12 mouse cellular contexts compared by ENCODE assay signal in the genomic region with DNA sequence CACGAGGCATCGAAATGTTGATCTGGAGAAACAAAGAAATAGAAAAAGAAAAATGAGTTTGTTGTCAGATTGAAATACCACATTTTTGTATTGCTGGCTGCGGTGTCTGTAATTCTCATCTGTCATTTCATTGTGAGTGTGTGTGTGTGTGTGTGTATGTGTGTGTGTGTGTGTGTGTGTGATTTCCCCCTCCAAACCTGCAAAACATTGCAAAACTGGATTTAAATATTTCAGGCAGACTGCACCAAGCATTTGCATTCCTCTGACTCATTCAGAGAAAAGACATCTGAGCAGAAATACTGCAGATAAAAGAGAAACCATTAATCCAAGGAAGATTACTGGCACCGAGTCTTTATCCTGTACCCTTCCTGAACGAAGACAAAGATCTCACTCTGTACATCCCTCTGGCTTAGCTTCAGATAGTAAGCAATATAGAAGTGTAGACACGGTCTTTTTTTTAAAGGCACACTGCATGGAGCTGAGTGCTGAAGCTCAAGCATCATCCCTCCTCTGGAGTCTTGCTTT.
DNase-seq lines count a peak whose midpoint lies in the region; ATAC-seq and TF ChIP-seq lines count a peak whose summit lies in the region.
"Had no signal": no experiment of that assay in that cellular context is flagged by ENCODE, and none has a peak within 500 bp of the region (broad histone marks: within the 10 kb centered on the region; RNA-seq: fewer than 3 reads in every experiment).

No protein-coding gene starts in this region.

- H3K9ac ChIP-seq in stomach, embryonic 16.5 days (ENCODE audit: low read length), result no peak overlapping the region
- no peak overlapping the region for H3K9ac ChIP-seq in stomach, postnatal 0 days (ENCODE audit: low read length)
- peak overlapping the region; percentile 31; the same call in 1 of the 2 replicates for H3K9ac ChIP-seq in hindbrain, postnatal 0 days (replicated peaks; ENCODE audit: low read length)
- H3K9ac ChIP-seq: limb, embryonic 15.5 days had no signal

- H3K9me3 ChIP-seq in stomach, embryonic 16.5 days (replicated peaks; ENCODE audit: control insufficient read depth, low read length), result no peaks in the 10 kb centered on the region
- H3K9me3 ChIP-seq in stomach, postnatal 0 days (ENCODE audit: control insufficient read depth, low read length), result no peaks in the 10 kb centered on the region
- no peaks in the 10 kb centered on the region for H3K9me3 ChIP-seq in hindbrain, postnatal 0 days (ENCODE audit: low read length)
- H3K9me3 ChIP-seq: limb, embryonic 15.5 days had no signal

- peak; percentile 35 for DNase-seq in embryo, embryonic 10.5 days (ENCODE audit: low spot score)
- no peak for DNase-seq in embryo, embryonic 11 days
- DNase-seq in stomach, postnatal 0 days (ENCODE audit: low spot score), result no peak
- no peak for DNase-seq in hindbrain, postnatal 0 days (ENCODE audit: low spot score)
- no peak for DNase-seq in retina, postnatal 1 day
- no peak for DNase-seq in thymus, postnatal 10 days (ENCODE audit: low spot score in 2 of 2)
- DNase-seq in B cell, adult 2 months, result no peak
- DNase-seq: cerebellum, adult 11 months; lung, postnatal 10 days; thymus, postnatal 4 days had no signal

- H3K4me2 ChIP-seq in stomach, embryonic 16.5 days (ENCODE audit: low read depth, low read length), result peak overlapping the region; percentile 19; the same call in 1 of the 2 replicates
- no peak overlapping the region for H3K4me2 ChIP-seq in stomach, postnatal 0 days (replicated peaks; ENCODE audit: low read depth)
- 0 out of 2 replicates have a peak overlapping the region, but pooled peaks have one; percentile 5 for H3K4me2 ChIP-seq in hindbrain, postnatal 0 days (ENCODE audit: low read depth, low read length)
- H3K4me2 ChIP-seq: limb, embryonic 15.5 days had no signal

- no peak for TF ChIP-seq CTCF in stomach, postnatal 0 days (IDR thresholded peaks at IDR 0.05; ENCODE audit: low read depth)
- no peak for TF ChIP-seq CTCF in hindbrain, postnatal 0 days (IDR thresholded peaks at IDR 0.05; ENCODE audit: low read depth)

- H3K27me3 ChIP-seq in stomach, embryonic 16.5 days (ENCODE audit: control insufficient read depth, insufficient read depth, low read length), result no peaks in the 10 kb centered on the region
- H3K27me3 ChIP-seq in stomach, postnatal 0 days (ENCODE audit: control insufficient read depth, insufficient read depth, low read length), result no peaks in the 10 kb centered on the region
- no peaks in the 10 kb centered on the region for H3K27me3 ChIP-seq in hindbrain, postnatal 0 days (ENCODE audit: insufficient read depth, low read length)
- H3K27me3 ChIP-seq: limb, embryonic 15.5 days had no signal

- peak overlapping the region; percentile 41; the same call in 1 of the 2 replicates for H3K27ac ChIP-seq in stomach, embryonic 16.5 days (ENCODE audit: low read length)
- no peak overlapping the region for H3K27ac ChIP-seq in stomach, postnatal 0 days (replicated peaks)
- H3K27ac ChIP-seq in hindbrain, postnatal 0 days, result peak overlapping the region; percentile 46; the same call in 1 of the 2 replicates

- no peak for ATAC-seq in stomach, embryonic 16.5 days (ENCODE audit: insufficient read depth, low FRiP score)
- no peak for ATAC-seq in stomach, postnatal 0 days (ENCODE audit: low FRiP score, low TSS enrichment)
- ATAC-seq in hindbrain, postnatal 0 days, result peak; percentile 43; the same call in 1 of the 2 replicates

- no peaks in the 10 kb centered on the region for H3K4me1 ChIP-seq in stomach, embryonic 16.5 days (ENCODE audit: control insufficient read depth, insufficient read depth, low read length)
- H3K4me1 ChIP-seq in stomach, postnatal 0 days (replicated peaks; ENCODE audit: control insufficient read depth, insufficient read depth), result no peaks in the 10 kb centered on the region
- peaks cover 10% of the 10 kb centered on the region; the same call in 1 of the 2 replicates for H3K4me1 ChIP-seq in hindbrain, postnatal 0 days (ENCODE audit: insufficient read depth, low read length)

- no peak overlapping the region for H3K4me3 ChIP-seq in stomach, embryonic 16.5 days (replicated peaks; ENCODE audit: low read length)
- no peak overlapping the region for H3K4me3 ChIP-seq in stomach, postnatal 0 days (ENCODE audit: low read depth, low read length)
- no peak overlapping the region for H3K4me3 ChIP-seq in hindbrain, postnatal 0 days (ENCODE audit: low read length)
- H3K4me3 ChIP-seq: limb, embryonic 15.5 days had no signal

- H3K36me3 ChIP-seq in stomach, embryonic 16.5 days (ENCODE audit: control insufficient read depth, insufficient read depth, low read length), result no peaks in the 10 kb centered on the region
- H3K36me3 ChIP-seq in stomach, postnatal 0 days (ENCODE audit: control insufficient read depth, insufficient read depth, low read length), result no peaks in the 10 kb centered on the region
- H3K36me3 ChIP-seq in hindbrain, postnatal 0 days (ENCODE audit: insufficient read depth, low read length), result no peaks in the 10 kb centered on the region
- H3K36me3 ChIP-seq: limb, embryonic 15.5 days had no signal

- WGBS in stomach, embryonic 16.5 days, result 46% methylated on average over 6 of the region's 6 CpGs
- WGBS in stomach, postnatal 0 days, result 34% methylated on average over 6 of the region's 6 CpGs
- 17% methylated on average over 6 of the region's 6 CpGs for WGBS in hindbrain, postnatal 0 days

- TF ChIP-seq EP300 in stomach, postnatal 0 days (optimal IDR thresholded peaks at IDR 0.05), result no peak
